8 mouse cellular contexts compared by ENCODE assay signal in the genomic region with DNA sequence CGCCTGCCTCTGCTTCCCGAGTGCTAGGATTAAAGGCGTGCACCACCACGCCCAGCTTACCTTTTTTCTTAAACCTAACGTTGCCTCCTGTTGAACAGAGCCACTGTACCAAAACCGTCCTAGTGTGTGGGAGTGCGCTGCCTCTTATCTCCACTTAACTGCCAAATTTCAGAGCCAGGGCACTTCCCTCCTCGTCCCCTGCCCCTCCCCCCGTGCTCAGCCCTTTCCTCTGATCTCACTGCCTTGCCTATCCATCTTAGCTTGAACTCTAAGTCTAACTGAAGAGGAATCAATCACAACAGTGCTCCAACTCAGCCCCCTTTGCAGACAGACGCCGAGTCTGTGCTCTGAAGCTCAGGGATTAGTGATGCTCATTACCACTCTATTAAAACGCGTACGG. TPM values are rescaled to one million over a fixed set of nuclear protein-coding genes. Genes with fewer than 3 reads are reported as not detected.
DNase-seq lines count a peak whose midpoint lies in the region; ATAC-seq and TF ChIP-seq lines count a peak whose summit lies in the region.

No protein-coding gene starts in this region.

- H3K9ac ChIP-seq in forebrain, postnatal 0 days, result no peak overlapping the region

- no peaks in the 10 kb centered on the region for H3K27me3 ChIP-seq in heart, embryonic 10.5 days (ENCODE audit: insufficient read depth, poor library complexity, severe bottlenecking)
- no peaks in the 10 kb centered on the region for H3K27me3 ChIP-seq in forebrain, postnatal 0 days (ENCODE audit: insufficient read depth, low read length)

- no peak for DNase-seq in heart, embryonic 10.5 days (ENCODE audit: low spot score)
- no peak for DNase-seq in heart, postnatal 14 days
- DNase-seq in CD4-positive, CD25-positive, alpha-beta regulatory T cell, adult 2 months (ENCODE audit: low read depth, low spot score), result peak; percentile 80
- peak; percentile 53 for DNase-seq in embryo, embryonic 9.5 days (ENCODE audit: extremely low spot score)
- no peak for DNase-seq in left cerebral cortex, postnatal 36 days (ENCODE audit: low spot score in 2 of 2)
- DNase-seq in left cerebral cortex, adult 8-10 months (ENCODE audit: low spot score in 2 of 2), result no peak
- DNase-seq in forebrain, postnatal 0 days, result no peak

- no peak for TF ChIP-seq CTCF in forebrain, postnatal 0 days (IDR thresholded peaks at IDR 0.05; ENCODE audit: low read depth)

- no peak overlapping the region for H3K4me3 ChIP-seq in heart, embryonic 10.5 days
- no peak overlapping the region for H3K4me3 ChIP-seq in forebrain, postnatal 0 days (ENCODE audit: low read depth, low read length)

- H3K9me3 ChIP-seq in heart, embryonic 10.5 days, result no peaks in the 10 kb centered on the region
- no peaks in the 10 kb centered on the region for H3K9me3 ChIP-seq in forebrain, postnatal 0 days (ENCODE audit: low read length)

- no peak overlapping the region for H3K4me2 ChIP-seq in forebrain, postnatal 0 days (ENCODE audit: low read depth)

- H3K36me3 ChIP-seq in heart, embryonic 10.5 days, result peaks cover 10% of the 10 kb centered on the region; the same call in 1 of the 2 replicates
- H3K36me3 ChIP-seq in forebrain, postnatal 0 days (ENCODE audit: insufficient read depth), result 0 out of 2 replicates have a peak, but pooled peaks cover 4% of the 10 kb centered on the region

- peak; percentile 65 for ATAC-seq in megakaryocyte, adult 5-6 weeks (ENCODE audit: poor library complexity, severe bottlenecking)
- no peak for ATAC-seq in forebrain, postnatal 0 days

- H3K27ac ChIP-seq in heart, embryonic 10.5 days, result peak overlapping the region; percentile 69; the same call in 1 of the 2 replicates
- no peak overlapping the region for H3K27ac ChIP-seq in forebrain, postnatal 0 days (ENCODE audit: low read depth, low read length)

- 17% methylated on average over 14 of the region's 14 CpGs for WGBS in heart, embryonic 10.5 days
- 51% methylated on average over 14 of the region's 14 CpGs for WGBS in forebrain, postnatal 0 days

- intact Hi-C loops in heart, postnatal 14 days (cut with DNase I), result loop anchor here (5.0 kb wide), 1 partner anchor 56 kb away; a partner anchor contains a TSS
- intact Hi-C loops in left cerebral cortex, postnatal 36 days (cut with DNase I), result no loop called here

- peaks cover 43% of the 10 kb centered on the region for H3K4me1 ChIP-seq in heart, embryonic 10.5 days
- no peaks in the 10 kb centered on the region for H3K4me1 ChIP-seq in forebrain, postnatal 0 days (ENCODE audit: insufficient read depth)

RNA-seq across cellular contexts. Expression of a gene that starts 54.9 kb away (rescaled TPM):
- polyA plus RNA-seq in heart, embryonic 10.5 days (2016; fragmentation: Nextera tagmentation; extraction: Ambion mirVana), result 13.2 and 16.0 TPM in 2 replicates
- total RNA-seq in heart, postnatal 14 days (2021), result 10 to 100 TPM; 44.1 to 45.4 TPM
- 104 and 105 TPM in 2 replicates for total RNA-seq in megakaryocyte, adult 5-6 weeks (2015)
- total RNA-seq in megakaryocyte, adult 5-6 weeks (2017), result 181 and 183 TPM in 2 replicates
- 10 to 100 TPM; 16.3 to 23.0 TPM for total RNA-seq in left cerebral cortex, postnatal 36 days (2021)
- total RNA-seq in left cerebral cortex, adult 8-10 months (2022), result 10 to 100 TPM; 21.1 to 24.1 (median 22.6) TPM
- total RNA-seq in forebrain, postnatal 0 days (2014; rRNA removed), result 19.4 and 22.5 TPM in 2 replicates
- polyA plus RNA-seq in forebrain, postnatal 0 days (2015; fragmentation: Nextera tagmentation; extraction: Ambion mirVana), result 2.9 and 4.4 TPM in 2 replicates

Comparison
In these comparisons a context has a peak if more than half of its experiments do, and no peak if none do; other contexts are left out.
1. DNase-seq: peak in CD4-positive, CD25-positive, alpha-beta regulatory T cell, adult 2 months (single experiment) and embryo, embryonic 9.5 days (single experiment); none in heart, embryonic 10.5 days (single experiment), heart, postnatal 14 days (0 of 2), left cerebral cortex, postnatal 36 days (0 of 2), left cerebral cortex, adult 8-10 months (0 of 2) and forebrain, postnatal 0 days (single experiment).